Comparison of ENCODE assay signal across 8 mouse cellular contexts in genomic region chr19:41895460-41896318, GRCm38 (mm10). TPM values are rescaled to one million over a fixed set of nuclear protein-coding genes. Genes with fewer than 3 reads are reported as not detected.
DNase-seq lines count a peak whose midpoint lies in the region; ATAC-seq lines count a peak whose summit lies in the region.

Rrp12 (minus strand) TSS chr19:41896173.

- peak within 1 kb of the TSS; percentile 81 for H3K4me2 ChIP-seq in hindbrain, embryonic 15.5 days

- no peaks in the 10 kb centered on the region for H3K9me3 ChIP-seq in hindbrain, embryonic 15.5 days

- H3K9ac ChIP-seq in hindbrain, embryonic 15.5 days, result peak within 1 kb of the TSS; percentile 63

- H3K27me3 ChIP-seq in hindbrain, embryonic 15.5 days, result no peaks in the 10 kb centered on the region

- H3K4me1 ChIP-seq in hindbrain, embryonic 15.5 days (replicated peaks), result peaks cover 19% of the 10 kb centered on the region

- peaks cover 6% of the 10 kb centered on the region; the same call in 1 of the 2 replicates for H3K36me3 ChIP-seq in hindbrain, embryonic 15.5 days

- WGBS in hindbrain, embryonic 15.5 days, result 2% methylated on average over 46 of the region's 46 CpGs

- peak within 1 kb of the TSS; percentile 94 for H3K4me3 ChIP-seq in hindbrain, embryonic 15.5 days

- H3K27ac ChIP-seq in hindbrain, embryonic 15.5 days (replicated peaks), result peak within 1 kb of the TSS; percentile 62

- peak; percentile 96 for DNase-seq in R1 (ENCODE audit: low read depth, low spot score)
- peak; percentile 79 to 90 for DNase-seq in cerebellum, postnatal 14 days
- DNase-seq in frontal cortex, postnatal 25 days (ENCODE audit: low spot score in 2 of 2), result peak; percentile 50 to 63
- peak; percentile 82 for DNase-seq in left cerebral cortex, adult 11 months (ENCODE audit: low spot score)
- peak; percentile 79 to 86 for DNase-seq in lung, postnatal 4 days
- DNase-seq in retina, postnatal 7 days (ENCODE audit: low read depth, low spot score), result peak; percentile 90
- peak; percentile 75 for DNase-seq in urinary bladder, postnatal 14 days (ENCODE audit: low spot score)

- peak; percentile 98 for ATAC-seq in hindbrain, embryonic 15.5 days (ENCODE audit: low FRiP score, low read depth)

RNA-seq across cellular contexts. Expression of gene Rrp12, which starts in this region (rescaled TPM):
- 17.6 and 19.4 TPM in 2 replicates for polyA plus RNA-seq in hindbrain, embryonic 15.5 days (2015; fragmentation: Nextera tagmentation; extraction: Ambion mirVana)

Comparison
In these comparisons a context has a peak if more than half of its experiments do, and no peak if none do; other contexts are left out.
1. Peak in every context shown above with its lines: DNase-seq, ATAC-seq, H3K4me3 ChIP-seq and H3K27ac ChIP-seq.